Mouse (Mus musculus) spleen, postnatal 10 days (tissue): ENCODE results near the gene Dera.

Source experiments
- DNase-seq, 2 experiments: peaks; one replicate each; pipeline ENCODE4 v3.0.0; 2021 to 2022; ENCODE audit warnings: low spot score in 2 of 2

The Dera gene

DNA sequence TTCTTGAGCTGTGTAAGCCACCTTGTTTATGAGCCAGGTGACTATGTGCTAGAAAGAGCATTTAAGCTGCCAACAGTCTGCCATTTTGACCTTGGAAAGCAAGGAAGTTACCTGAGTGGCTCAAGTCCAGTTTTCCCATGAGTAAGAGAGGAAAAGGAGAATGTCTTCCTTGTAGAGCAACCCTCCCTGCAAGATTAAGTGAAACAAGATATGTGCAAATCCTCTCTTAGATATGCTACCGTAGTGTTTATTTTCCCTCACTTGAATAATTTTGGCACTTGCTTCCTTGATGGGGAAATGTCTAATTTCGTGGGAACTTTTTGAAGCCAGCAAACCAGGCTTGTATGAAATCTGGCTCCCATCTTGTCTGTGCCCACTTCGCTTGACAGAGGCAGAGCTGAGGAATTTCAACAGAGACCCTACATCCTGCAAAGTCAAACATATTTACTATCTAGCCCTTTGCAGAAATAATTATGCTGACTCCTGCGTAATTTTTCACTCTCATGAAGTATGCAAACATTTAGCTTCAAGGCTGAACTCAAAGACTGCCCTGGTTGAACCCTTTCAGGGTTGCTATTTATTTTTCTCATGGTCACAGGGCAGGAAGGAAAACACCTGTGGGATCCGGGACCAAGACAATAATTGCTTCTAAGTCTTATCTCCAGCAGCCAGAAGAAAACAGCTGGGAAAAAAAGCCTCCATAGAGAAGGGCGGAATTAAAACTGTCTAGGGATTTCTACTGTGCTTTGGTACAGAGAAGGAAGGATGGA is 132.0 kb downstream of the Dera start:
- DNase-seq, result no peak

GRCm38 (mm10) chr6:137887258-137887657 is 132.9 kb downstream of the Dera start:
- DNase-seq, result no peak

DNA sequence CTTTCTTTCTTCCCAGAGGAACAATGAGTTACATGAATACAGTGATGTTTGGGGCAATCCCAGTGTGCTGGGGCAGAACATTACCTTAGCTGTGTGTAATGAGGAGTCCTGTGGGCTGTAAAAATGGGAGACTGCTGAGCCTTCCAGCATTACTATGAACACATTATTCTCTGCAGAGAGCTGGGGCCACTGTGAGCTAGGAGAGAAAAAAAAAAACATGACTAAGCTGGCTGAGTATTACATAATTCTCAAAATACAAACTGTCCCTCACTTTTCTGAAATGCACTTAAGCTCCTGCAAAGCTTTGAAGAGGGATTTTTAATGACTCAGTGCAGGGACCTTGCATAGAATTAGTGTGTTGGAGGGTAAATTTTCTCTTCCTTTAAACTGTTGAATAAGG is 143.3 kb downstream of the Dera start:
- DNase-seq, result no peak

- DNase-seq, result no peak
Measured at GRCm38 (mm10) chr6:137901255-137901654, 146.9 kb downstream of the Dera start.
